Mouse (Mus musculus) urinary bladder, postnatal 4 days (tissue): Measurements from ENCODE around the gene Gm49380.

Experiments used
- DNase-seq, 2 experiments: peaks; one replicate each; pipeline ENCODE4 v3.0.0; 2021 to 2022; ENCODE audit warnings: low spot score in 2 of 2

Gm49380 gene

GRCm38 (mm10) chr9:44113105-44113789 is at the start of gene Gm49380, which contains the start of gene Rnf26:
TSS of gene Gm49380 (minus strand) at chr9:44113500.
TSS of gene Rnf26 (minus strand) at chr9:44113517.
- DNase-seq, result peak; percentile 94 to 96

GRCm38 (mm10) chr9:44159886-44160285 is 46.6 kb upstream of the Gm49380 start:
- no peak for DNase-seq

- no peak for DNase-seq
These were observed 34.0 kb upstream of the Gm49380 start for GRCm38 (mm10) chr9:44147290-44147689.

DNA sequence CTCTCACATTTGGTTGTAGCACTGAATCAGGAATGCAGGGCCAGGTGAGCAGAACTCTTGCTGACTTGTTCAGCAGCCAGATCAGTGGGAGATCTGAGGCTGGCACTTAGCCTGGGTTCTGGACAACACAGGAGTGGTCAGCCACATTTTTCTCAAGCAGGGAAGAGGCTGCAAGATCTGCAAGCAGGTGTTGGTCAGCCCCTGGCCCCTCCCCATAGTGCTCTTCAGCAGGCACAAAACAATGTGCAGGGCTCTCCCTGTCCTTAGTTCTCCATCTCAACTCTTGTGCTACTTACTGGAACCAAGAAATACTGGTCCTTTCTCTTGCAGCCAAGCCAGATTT is 31.4 kb upstream of the Gm49380 start:
- no peak for DNase-seq

- DNase-seq, result no peak
These were observed 30.9 kb upstream of the Gm49380 start for GRCm38 (mm10) chr9:44144023-44144717.

GRCm38 (mm10) chr9:44143421-44143820 is 30.1 kb upstream of the Gm49380 start:
- no peak for DNase-seq

DNA sequence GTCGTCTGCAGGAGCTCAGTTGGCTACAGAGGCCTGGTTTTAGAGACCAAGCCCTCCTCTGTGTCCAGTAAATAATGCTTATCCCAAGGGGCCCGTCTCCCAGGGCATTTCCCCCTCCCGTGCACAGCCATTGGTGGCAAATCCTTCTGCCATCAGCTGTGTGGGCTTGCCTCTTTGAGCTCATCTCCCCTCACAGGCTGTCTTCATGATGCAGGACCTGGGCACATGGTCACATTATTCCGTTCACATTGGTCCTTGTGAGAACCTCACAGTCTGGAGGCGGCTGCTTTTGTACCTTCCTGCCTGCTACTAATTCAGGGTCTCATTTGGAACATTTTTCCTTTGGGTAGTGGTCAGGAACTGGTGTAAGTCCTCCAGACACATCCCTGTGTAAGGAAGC is 28.7 kb upstream of the Gm49380 start:
- DNase-seq, result no peak

- no peak for DNase-seq
These were observed 24.5 kb upstream of the Gm49380 start for GRCm38 (mm10) chr9:44137846-44138245.

DNA sequence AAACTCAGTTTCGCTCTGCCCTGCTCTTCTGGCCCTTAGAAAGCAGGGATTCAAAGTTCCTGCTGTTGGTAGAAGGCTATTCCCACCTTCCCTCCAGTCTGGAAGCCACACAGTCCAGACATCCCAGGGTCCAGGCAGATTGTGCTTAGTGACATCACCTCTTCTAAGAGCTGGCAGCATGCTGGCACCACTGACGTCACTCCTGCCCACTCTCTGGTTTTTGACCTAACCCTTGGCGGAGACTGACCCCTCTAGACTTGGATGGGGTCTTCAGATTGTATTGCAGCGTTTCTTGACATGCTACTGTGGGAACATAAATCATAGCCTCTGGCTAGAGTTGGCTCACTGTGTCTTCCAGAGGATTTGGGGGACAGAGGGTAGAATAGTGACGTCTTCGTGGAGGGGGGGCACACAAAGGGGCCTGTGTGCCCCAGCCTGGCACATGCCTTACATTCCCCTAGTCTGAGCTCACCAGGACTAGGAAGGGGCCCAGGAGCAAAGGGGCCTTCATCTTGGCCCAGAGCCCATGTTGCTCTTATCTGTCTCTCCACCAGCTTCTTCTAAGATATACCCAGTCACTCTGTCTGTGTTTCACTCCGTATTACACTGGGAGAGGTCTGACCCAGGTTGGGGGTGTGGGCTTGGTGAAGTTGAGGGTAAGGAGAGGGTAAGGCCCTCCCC is 22.6 kb upstream of the Gm49380 start:
- no peak for DNase-seq

DNA sequence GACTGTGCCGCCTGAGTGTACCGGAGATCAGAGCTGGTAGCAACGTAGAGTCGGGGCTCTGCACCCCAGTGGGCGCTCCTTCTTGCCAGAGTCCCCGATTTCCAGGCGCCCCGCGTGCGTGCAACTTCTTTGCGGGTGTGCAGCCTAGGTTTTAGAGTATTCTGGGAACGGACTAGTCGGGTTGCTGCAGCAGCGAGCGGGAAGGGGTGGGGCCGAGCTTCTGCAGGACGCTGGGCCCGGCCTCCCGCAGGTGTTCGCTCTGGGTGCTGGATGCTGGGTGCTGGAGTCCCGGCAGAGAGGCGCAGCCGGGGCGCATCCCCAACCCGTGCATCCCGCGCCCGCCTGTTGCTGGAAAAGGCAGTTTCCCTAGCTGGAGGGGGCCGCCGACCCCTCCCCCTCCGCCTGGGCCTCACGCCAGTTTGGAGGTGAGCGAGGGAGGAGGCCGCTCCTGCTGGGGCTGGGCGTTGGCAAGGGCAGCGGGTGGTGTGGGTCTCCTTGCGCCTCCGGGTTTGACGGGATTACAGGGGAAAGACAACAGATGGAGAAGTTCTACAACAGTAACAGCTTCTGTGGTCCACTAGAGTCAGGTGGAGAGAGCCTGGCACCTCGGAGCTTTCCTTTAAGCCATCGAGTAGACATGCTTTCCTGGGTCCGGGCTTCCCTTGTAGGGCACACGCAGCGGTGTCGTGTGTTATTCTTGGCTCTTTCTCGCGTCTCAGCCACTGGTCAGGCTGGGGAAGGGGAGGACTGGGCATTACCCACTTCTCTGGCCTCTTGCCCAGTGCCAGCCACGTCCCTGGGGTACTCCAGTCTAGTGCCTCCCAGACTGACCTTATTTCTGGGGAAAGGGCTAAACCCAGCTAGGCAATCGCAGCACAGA is 21.8 kb upstream of the Gm49380 start:
- peak in 1 of 2 experiments; percentile 67 for DNase-seq

DNA sequence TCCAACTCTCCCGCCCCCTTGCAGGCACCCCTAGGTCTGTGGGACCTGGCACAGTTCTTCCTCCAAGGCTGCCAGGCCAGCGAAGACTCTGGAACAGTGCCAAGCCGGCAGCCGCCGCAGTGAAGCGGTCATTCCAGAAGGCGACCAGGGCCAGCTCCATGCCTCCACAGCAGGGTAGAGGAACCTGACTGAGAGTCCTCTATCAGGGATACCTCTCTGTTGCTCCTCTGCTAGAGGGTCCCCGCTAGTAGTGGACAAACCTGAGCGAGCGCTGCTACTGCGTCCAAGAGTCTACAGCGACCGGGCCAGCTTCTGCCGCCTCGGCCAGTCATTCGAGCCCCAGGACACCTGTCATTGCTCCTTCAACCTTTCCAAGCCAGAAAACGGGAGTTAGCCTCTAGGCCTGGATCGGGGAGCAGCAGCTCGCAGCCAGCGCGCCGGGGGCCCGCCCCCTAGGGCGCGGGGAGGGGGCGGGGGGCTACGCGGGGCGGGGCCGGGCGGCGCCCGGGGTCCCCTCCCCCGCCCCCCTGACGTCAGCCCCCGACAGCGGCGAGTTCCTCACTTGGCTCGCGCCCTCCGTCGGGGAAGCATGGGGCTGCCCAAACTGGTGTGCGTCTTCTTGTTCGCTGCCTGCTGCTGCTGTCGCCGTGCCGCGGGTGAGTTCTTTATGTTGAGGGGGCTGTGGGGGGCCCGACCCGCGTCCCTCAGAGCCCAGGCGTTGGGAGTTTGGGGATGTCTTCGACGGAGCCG is 21.0 kb upstream of the Gm49380 start, which contains the start of gene Mcam:
Mcam (plus strand) TSS at position 369 of the 750 bp plus-strand sequence.
- peak in 1 of 2 experiments; percentile 53 for DNase-seq

GRCm38 (mm10) chr9:44133287-44133686 is 20.0 kb upstream of the Gm49380 start:
- no peak for DNase-seq

- DNase-seq, result no peak
These were observed 18.9 kb upstream of the Gm49380 start for GRCm38 (mm10) chr9:44132200-44132599.

DNA sequence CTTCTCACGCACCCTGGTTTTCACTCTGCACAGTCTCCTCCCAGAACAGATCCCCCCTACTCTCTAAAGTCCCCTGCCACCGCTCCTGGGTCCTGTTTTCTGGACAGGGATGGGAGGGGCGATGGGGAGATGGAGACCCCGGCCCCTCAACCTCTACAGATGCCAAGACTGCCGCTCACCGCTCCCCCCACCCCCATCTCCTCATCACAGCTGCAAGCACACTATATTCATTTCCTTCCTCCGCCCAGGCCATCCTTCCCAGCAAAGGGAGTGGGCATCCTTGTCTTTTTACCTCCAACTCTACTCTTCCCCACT is 17.9 kb upstream of the Gm49380 start:
- DNase-seq, result no peak

GRCm38 (mm10) chr9:44130581-44131275 is 17.4 kb upstream of the Gm49380 start:
- DNase-seq, result no peak

DNA sequence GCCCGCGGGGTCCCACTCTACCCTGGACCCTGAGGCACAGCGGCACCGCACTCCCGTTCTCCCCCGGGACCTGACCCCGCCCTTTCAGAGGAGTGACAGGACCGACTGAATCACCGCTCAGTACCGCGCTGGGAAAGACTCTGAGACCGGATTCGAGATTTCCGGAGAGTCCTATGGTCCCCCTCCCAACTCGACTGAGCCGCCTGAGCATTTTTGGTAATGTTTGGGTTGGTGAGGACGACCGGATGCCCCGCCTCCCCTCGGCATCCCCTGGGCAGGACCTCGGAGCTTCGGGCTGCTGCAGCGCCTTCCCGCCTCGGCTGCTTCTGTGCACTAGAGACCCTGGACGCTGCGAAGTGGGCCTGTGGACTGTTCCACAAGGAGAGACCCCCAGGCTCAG is 16.7 kb upstream of the Gm49380 start:
- DNase-seq, result peak in 1 of 2 experiments; percentile 70

DNA sequence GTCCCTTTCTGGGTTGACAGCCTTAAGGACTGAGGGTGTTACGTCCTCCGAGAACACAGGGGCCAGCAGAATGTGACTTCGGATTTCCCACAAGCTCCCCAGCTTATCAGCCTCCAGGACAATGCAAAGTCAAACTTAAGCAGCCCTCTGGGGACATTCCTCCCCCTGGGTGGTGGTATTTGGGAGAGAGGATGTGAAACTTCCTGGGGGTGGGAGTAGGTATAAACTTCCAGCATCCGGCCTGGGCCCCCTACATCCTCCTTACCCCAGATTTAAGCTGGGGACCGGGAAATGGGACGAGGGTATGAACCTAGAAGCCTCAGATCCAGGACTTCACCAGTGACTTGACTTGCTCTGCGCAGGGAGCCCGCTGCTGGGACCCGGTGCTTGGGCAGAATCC is 16.3 kb upstream of the Gm49380 start:
- DNase-seq, result no peak

- DNase-seq, result no peak
These were observed 14.1 kb upstream of the Gm49380 start for GRCm38 (mm10) chr9:44127351-44127801.

- DNase-seq, result no peak
These were observed 13.4 kb upstream of the Gm49380 start for GRCm38 (mm10) chr9:44126746-44127145.
